Mouse (Mus musculus): ENCODE measurements around the gene Exoc6.

DNA sequence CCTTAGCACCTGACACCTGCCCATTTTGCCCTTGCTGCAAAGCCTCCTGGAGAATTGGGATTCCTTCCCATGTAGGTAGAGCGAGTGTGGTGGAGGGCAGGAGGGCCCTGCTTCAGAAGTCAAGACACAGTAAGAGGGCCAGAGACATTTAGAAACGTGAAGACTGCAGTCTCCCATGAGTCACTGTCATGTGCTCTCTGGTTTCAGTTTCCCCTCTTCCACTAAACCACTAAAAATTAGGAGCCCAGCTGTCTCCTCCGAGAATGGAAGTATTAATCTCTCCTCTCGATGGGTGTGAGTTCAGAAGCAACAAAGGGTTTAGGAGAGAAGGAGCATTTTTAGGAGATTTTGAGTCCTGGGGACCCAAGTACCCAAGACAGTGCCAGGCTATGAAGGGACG, 139.3 kb downstream of the Exoc6 start:
- TF ChIP-seq CTCF (IDR thresholded peaks at IDR 0.05) (no peak), POLR2A (IDR thresholded peaks at IDR 0.05; ENCODE audit: insufficient read depth, low read depth, low read length) (no peak), EP300 (IDR thresholded peaks at IDR 0.05; ENCODE audit: insufficient read depth, low read depth, low read length) (no peak)
